Mouse (Mus musculus) liver, embryonic 16.5 days (tissue): ENCODE data around the gene Ppp1r13l. TPM values are rescaled to one million over a fixed set of nuclear protein-coding genes. Genes with fewer than 3 reads are reported as not detected.

Source experiments
- ATAC-seq: fragments of 200-750 bp; cut with Nextera tagmentation; 2 replicates; pipeline ENCODE4 v1.8.0; 2017; ENCODE audit warnings: low read depth, mild to moderate bottlenecking, moderate number of reproducible peaks, moderate library complexity
- H3K27ac ChIP-seq: fragments of 300-500 bp; sonication (generic); 2 replicates; pipeline ENCODE4 v1.5.1; 2014; ENCODE audit warnings: mild to moderate bottlenecking, low read length
- H3K27me3 ChIP-seq: fragments of 300-500 bp; sonication (generic); 2 replicates; pipeline ENCODE4 v1.6.1; 2014; ENCODE audit warnings: low read depth, low read length, mixed read lengths; ENCODE audit not compliant: control insufficient read depth, insufficient read depth
- H3K36me3 ChIP-seq: fragments of 300-500 bp; sonication (generic); 2 replicates; pipeline ENCODE4 v1.6.1; 2014; ENCODE audit warnings: mild to moderate bottlenecking; ENCODE audit not compliant: control insufficient read depth, insufficient read depth
- H3K4me1 ChIP-seq: fragments of 300-500 bp; sonication (generic); 2 replicates; pipeline ENCODE4 v1.6.1; 2014; ENCODE audit warnings: low read depth, low read length, mixed read lengths; ENCODE audit not compliant: control insufficient read depth
- H3K4me2 ChIP-seq: fragments of 300-500 bp; sonication (generic); 2 replicates; pipeline ENCODE4 v1.6.1; 2014; ENCODE audit warnings: low read depth, low read length, mixed read lengths
- H3K4me3 ChIP-seq: fragments of 300-500 bp; sonication (generic); 2 replicates; pipeline ENCODE4 v1.5.1; 2014; ENCODE audit warnings: low read depth, mild to moderate bottlenecking, low read length
- H3K9ac ChIP-seq: fragments of 300-500 bp; sonication (generic); 2 replicates; pipeline ENCODE4 v1.6.1; 2014; ENCODE audit warnings: low read depth, low read length
- H3K9me3 ChIP-seq: fragments of 300-500 bp; sonication (generic); replicated peaks from 2 replicates; pipeline ENCODE4 v1.6.1; 2016; ENCODE audit warnings: low read length; ENCODE audit not compliant: control insufficient read depth
- whole genome bisulfite sequencing: fragments of 180-500 bp; shearing (Covaris S2); extraction: QIAGEN DNeasy Blood & Tissue Kit; methylation state at CpG from one replicate; pipeline ENCODE4 v1.1.7; 2014; ENCODE audit not compliant: insufficient replicate concordance; 5-methylcytosine and 5-hydroxymethylcytosine counted together
- polyA plus RNA-seq: library from polyadenylated mRNA; unstranded; fragments of >200 nt; fragmentation: Nextera tagmentation; extraction: Ambion mirVana; gene quantifications from 2 replicates; pipeline ENCODE4 v1.2.1, GENCODE M21; 2015

Ppp1r13l gene
- polyA plus RNA-seq, 1 experiment from 2014 or later = 0.85 TPM

- no peak overlapping the region for H3K27ac ChIP-seq
- under 1% methylated on average over 27 of the region's 27 CpGs for WGBS
- H3K27me3 ChIP-seq = peaks cover 24% of the 10 kb centered on the region
- H3K36me3 ChIP-seq = no peaks in the 10 kb centered on the region
- H3K9me3 ChIP-seq = no peaks in the 10 kb centered on the region
- no peak for ATAC-seq
- peak overlapping the region; percentile 8; the same call in 1 of the 2 replicates for H3K4me2 ChIP-seq
- H3K4me1 ChIP-seq = peaks cover 23% of the 10 kb centered on the region
- H3K4me3 ChIP-seq = peak overlapping the region; percentile 35; the same call in 1 of the 2 replicates
- no peak overlapping the region for H3K9ac ChIP-seq
These were observed 17.0 kb upstream of the Ppp1r13l start for GRCm38 (mm10) chr7:19342481-19343027.

DNA sequence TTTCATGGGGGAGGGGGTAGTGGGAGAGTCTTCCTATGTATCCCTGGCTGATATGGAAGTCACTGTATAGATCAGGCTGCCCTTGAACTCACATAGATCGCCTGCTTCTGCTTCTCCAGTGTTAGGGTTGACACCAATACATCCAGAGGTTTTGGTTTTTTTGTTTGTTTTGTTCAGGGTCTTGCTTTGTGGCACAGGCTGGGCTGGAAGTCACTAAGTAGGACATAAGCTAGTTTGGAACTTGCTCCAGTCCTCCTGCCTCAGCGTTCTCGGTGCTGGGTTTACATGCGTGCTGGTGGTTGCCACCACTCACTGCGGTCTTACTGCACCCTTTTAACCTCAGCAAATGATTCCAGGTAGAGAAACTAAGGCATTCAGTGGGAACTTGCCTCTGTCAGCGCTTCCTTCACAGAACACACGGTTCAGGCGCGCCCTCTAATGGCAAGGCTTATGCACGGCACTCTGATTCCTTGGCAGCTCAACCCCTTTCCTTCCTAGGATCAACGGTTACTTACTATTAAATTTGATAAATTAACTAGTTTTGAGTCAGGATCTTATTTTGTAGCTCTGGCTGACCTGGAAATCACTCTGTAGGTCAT lies 16.2 kb upstream of the Ppp1r13l start:
- no peak overlapping the region for H3K4me3 ChIP-seq
- no peaks in the 10 kb centered on the region for H3K36me3 ChIP-seq
- ATAC-seq = no peak
- no peak overlapping the region for H3K9ac ChIP-seq
- no peak overlapping the region for H3K4me2 ChIP-seq
- no peaks in the 10 kb centered on the region for H3K9me3 ChIP-seq
- WGBS = under 1% methylated on average over 11 of the region's 11 CpGs
- H3K4me1 ChIP-seq = peaks cover 21% of the 10 kb centered on the region
- H3K27ac ChIP-seq = no peak overlapping the region
- H3K27me3 ChIP-seq = peaks cover 24% of the 10 kb centered on the region

GRCm38 (mm10) chr7:19344237-19344847 lies 15.2 kb upstream of the Ppp1r13l start, which contains the start of gene Ercc1:
Gene Ercc1, plus strand, starts transcription at chr7:19344778.
- ATAC-seq = no peak
- peak within 1 kb of the TSS; percentile 56; the same call in 1 of the 2 replicates for H3K27ac ChIP-seq
- H3K36me3 ChIP-seq = no peaks in the 10 kb centered on the region
- H3K9me3 ChIP-seq = no peaks in the 10 kb centered on the region
- peaks cover 23% of the 10 kb centered on the region for H3K27me3 ChIP-seq
- H3K9ac ChIP-seq = peak within 1 kb of the TSS; percentile 64
- peak within 1 kb of the TSS; percentile 78 for H3K4me3 ChIP-seq
- 16% methylated on average over 12 of the region's 12 CpGs for WGBS
- peaks cover 21% of the 10 kb centered on the region for H3K4me1 ChIP-seq
- peak within 1 kb of the TSS; percentile 87 for H3K4me2 ChIP-seq

- peak overlapping the region; percentile 87 for H3K4me2 ChIP-seq
- H3K27ac ChIP-seq = peak overlapping the region; percentile 56; the same call in 1 of the 2 replicates
- peak; percentile 95 for ATAC-seq
- peaks cover 21% of the 10 kb centered on the region for H3K27me3 ChIP-seq
- under 1% methylated on average over 31 of the region's 31 CpGs for WGBS
- H3K36me3 ChIP-seq = no peaks in the 10 kb centered on the region
- H3K4me1 ChIP-seq = peaks cover 21% of the 10 kb centered on the region
- peak overlapping the region; percentile 64 for H3K9ac ChIP-seq
- peak overlapping the region; percentile 78 for H3K4me3 ChIP-seq
- no peaks in the 10 kb centered on the region for H3K9me3 ChIP-seq
These were observed 14.5 kb upstream of the Ppp1r13l start for GRCm38 (mm10) chr7:19344938-19345471.

GRCm38 (mm10) chr7:19349188-19349915 lies 10.2 kb upstream of the Ppp1r13l start:
- no peak overlapping the region for H3K4me2 ChIP-seq
- H3K27ac ChIP-seq = no peak overlapping the region
- H3K9me3 ChIP-seq = no peaks in the 10 kb centered on the region
- WGBS = 69% methylated on average over 13 of the region's 13 CpGs
- H3K9ac ChIP-seq = no peak overlapping the region
- H3K4me3 ChIP-seq = no peak overlapping the region
- H3K36me3 ChIP-seq = no peaks in the 10 kb centered on the region
- ATAC-seq = no peak
- H3K27me3 ChIP-seq = no peaks in the 10 kb centered on the region
- peaks cover 12% of the 10 kb centered on the region for H3K4me1 ChIP-seq

DNA sequence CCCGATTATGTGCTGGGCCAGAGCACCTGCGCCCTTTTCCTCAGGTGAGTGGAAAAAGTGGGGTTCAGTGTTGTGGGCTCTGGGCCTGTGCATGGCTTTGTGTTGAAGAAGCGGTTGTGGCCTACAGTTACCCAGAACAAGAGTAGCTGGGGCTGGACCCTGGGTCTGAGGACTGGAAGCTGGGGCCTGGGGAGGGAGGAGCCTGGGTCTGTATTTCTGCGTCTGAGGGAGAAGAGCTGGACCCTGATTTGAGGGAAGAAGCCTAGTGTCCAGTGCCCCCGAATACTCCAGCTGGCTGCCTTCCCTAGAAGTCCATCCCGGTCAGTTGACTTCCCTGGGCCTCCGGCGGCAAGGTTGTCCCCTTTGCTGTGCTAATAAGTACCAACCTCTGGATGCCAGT lies 9.3 kb upstream of the Ppp1r13l start:
- Histone ChIP-seq H3K27me3 (no peaks in the 10 kb centered on the region), H3K4me2 (no peak overlapping the region), H3K4me1 (peaks cover 6% of the 10 kb centered on the region), H3K36me3 (0 out of 2 replicates have a peak, but pooled peaks cover 2% of the 10 kb centered on the region), H3K4me3 (no peak overlapping the region), H3K9me3 (no peaks in the 10 kb centered on the region), H3K27ac (no peak overlapping the region), H3K9ac (no peak overlapping the region)
- 88% methylated on average over 8 of the region's 8 CpGs for WGBS
- ATAC-seq = no peak

- ATAC-seq = no peak
- WGBS = 82% methylated on average over 5 of the region's 5 CpGs
- H3K4me3 ChIP-seq = no peak overlapping the region
- H3K4me2 ChIP-seq = no peak overlapping the region
- peaks cover 2% of the 10 kb centered on the region; the same call in 1 of the 2 replicates for H3K36me3 ChIP-seq
- no peak overlapping the region for H3K9ac ChIP-seq
- no peaks in the 10 kb centered on the region for H3K27me3 ChIP-seq
- no peaks in the 10 kb centered on the region for H3K9me3 ChIP-seq
- no peak overlapping the region for H3K27ac ChIP-seq
- peaks cover 17% of the 10 kb centered on the region for H3K4me1 ChIP-seq
These were observed 4.6 kb upstream of the Ppp1r13l start for GRCm38 (mm10) chr7:19354991-19355390.

GRCm38 (mm10) chr7:19356311-19356710 lies 3.2 kb upstream of the Ppp1r13l start:
- Histone ChIP-seq H3K4me3 (no peak overlapping the region), H3K9me3 (no peaks in the 10 kb centered on the region), H3K4me2 (no peak overlapping the region), H3K36me3 (peaks cover 2% of the 10 kb centered on the region; the same call in 1 of the 2 replicates), H3K9ac (no peak overlapping the region), H3K4me1 (peaks cover 30% of the 10 kb centered on the region), H3K27ac (no peak overlapping the region), H3K27me3 (no peaks in the 10 kb centered on the region)
- ATAC-seq = no peak
- WGBS = 76% methylated on average over 10 of the region's 10 CpGs
